Mouse (Mus musculus): ENCODE results near the gene Bgn. TPM values are rescaled to one million over a fixed set of nuclear protein-coding genes. Genes with fewer than 3 reads are reported as not detected.
A peak's percentile ranks its signal among the peaks of the same experiment; 100 is the strongest.

Gene Bgn
- total RNA-seq (2014; rRNA removed) (24.8 and 39.7 TPM in 2 replicates), polyA plus RNA-seq (2015; fragmentation: Nextera tagmentation; extraction: Ambion mirVana) (17.7 and 18.3 TPM in 2 replicates)

GRCm38 (mm10) chrX:73483484-73483810 is at the start of gene Bgn:
Gene Bgn (plus strand): TSS chrX:73483602.
- ATAC-seq (no peak), DNase-seq (no peak)
- H3K27ac ChIP-seq (ENCODE audit: low read depth, low read length) = no peak within 1 kb of the TSS
- H3K4me2 ChIP-seq (ENCODE audit: low read depth) = 0 out of 2 replicates have a peak within 1 kb of the TSS, but pooled peaks have one; percentile 15
- H3K9me3 ChIP-seq (ENCODE audit: low read length) = no peaks in the 10 kb centered on the region
- H3K36me3 ChIP-seq (ENCODE audit: insufficient read depth) = no peaks in the 10 kb centered on the region
- no peaks in the 10 kb centered on the region for H3K27me3 ChIP-seq (ENCODE audit: insufficient read depth, low read length)
- H3K4me1 ChIP-seq (ENCODE audit: insufficient read depth) = no peaks in the 10 kb centered on the region
- no peak within 1 kb of the TSS for H3K9ac ChIP-seq
- no peak for TF ChIP-seq CTCF (IDR thresholded peaks at IDR 0.05; ENCODE audit: low read depth)
- WGBS = 26% methylated on average over 14 of the region's 14 CpGs
- no peak within 1 kb of the TSS for H3K4me3 ChIP-seq (ENCODE audit: low read depth, low read length)

GRCm38 (mm10) chrX:73435252-73435651 is 48.1 kb upstream of the Bgn start, which contains the start of gene Trex2:
Gene Trex2 (minus strand): TSS chrX:73435344.
- Histone ChIP-seq H3K4me2 (ENCODE audit: low read depth) (no peak within 1 kb of the TSS), H3K27ac (ENCODE audit: low read depth, low read length) (no peak within 1 kb of the TSS), H3K9ac (no peak within 1 kb of the TSS), H3K9me3 (ENCODE audit: low read length) (no peaks in the 10 kb centered on the region), H3K4me1 (ENCODE audit: insufficient read depth) (no peaks in the 10 kb centered on the region), H3K4me3 (ENCODE audit: low read depth, low read length) (no peak within 1 kb of the TSS), H3K27me3 (ENCODE audit: insufficient read depth, low read length) (no peaks in the 10 kb centered on the region), H3K36me3 (ENCODE audit: insufficient read depth) (no peaks in the 10 kb centered on the region)
- DNase-seq (no peak), ATAC-seq (no peak)
- no peak for TF ChIP-seq CTCF (IDR thresholded peaks at IDR 0.05; ENCODE audit: low read depth)
- 80% methylated on average over 11 of the region's 11 CpGs for WGBS

- H3K27ac ChIP-seq (ENCODE audit: low read depth, low read length) = no peak overlapping the region
- ATAC-seq (no peak), DNase-seq (no peak)
- WGBS = 63% methylated on average over 2 of the region's 2 CpGs
- H3K27me3 ChIP-seq (ENCODE audit: insufficient read depth, low read length) = no peaks in the 10 kb centered on the region
- 0 out of 2 replicates have a peak, but pooled peaks cover 4% of the 10 kb centered on the region for H3K36me3 ChIP-seq (ENCODE audit: insufficient read depth)
- no peaks in the 10 kb centered on the region for H3K4me1 ChIP-seq (ENCODE audit: insufficient read depth)
- no peaks in the 10 kb centered on the region for H3K9me3 ChIP-seq (ENCODE audit: low read length)
- no peak overlapping the region for H3K4me3 ChIP-seq (ENCODE audit: low read depth, low read length)
- no peak overlapping the region for H3K4me2 ChIP-seq (ENCODE audit: low read depth)
- no peak overlapping the region for H3K9ac ChIP-seq
- TF ChIP-seq CTCF (IDR thresholded peaks at IDR 0.05; ENCODE audit: low read depth) = no peak
Observed at GRCm38 (mm10) chrX:73441428-73441827, 42.0 kb upstream of the Bgn start.

- no peak overlapping the region for H3K4me2 ChIP-seq (ENCODE audit: low read depth)
- peak; percentile 79; the same call in 1 of the 2 replicates for ATAC-seq
- 23% methylated on average over 2 of the region's 2 CpGs for WGBS
Observed at GRCm38 (mm10) chrX:73451949-73452348, 31.5 kb upstream of the Bgn start.

GRCm38 (mm10) chrX:73458877-73459392 is 24.5 kb upstream of the Bgn start, which contains the start of gene Haus7:
Gene Haus7 (minus strand): TSS chrX:73459044.
- H3K27me3 ChIP-seq (ENCODE audit: insufficient read depth, low read length) = no peaks in the 10 kb centered on the region
- peak within 1 kb of the TSS; percentile 55 for H3K4me2 ChIP-seq (ENCODE audit: low read depth)
- no peaks in the 10 kb centered on the region for H3K36me3 ChIP-seq (ENCODE audit: insufficient read depth)
- peak; percentile 59 for TF ChIP-seq CTCF (IDR thresholded peaks at IDR 0.05; ENCODE audit: low read depth)
- ATAC-seq (peak; percentile 100), DNase-seq (peak; percentile 94)
- H3K4me1 ChIP-seq (ENCODE audit: insufficient read depth) = no peaks in the 10 kb centered on the region
- peak within 1 kb of the TSS; percentile 46; the same call in 1 of the 2 replicates for H3K9ac ChIP-seq
- no peaks in the 10 kb centered on the region for H3K9me3 ChIP-seq (ENCODE audit: low read length)
- peak within 1 kb of the TSS; percentile 46 for H3K4me3 ChIP-seq (ENCODE audit: low read depth, low read length)
- WGBS = 31% methylated on average over 26 of the region's 26 CpGs
- no peak within 1 kb of the TSS for H3K27ac ChIP-seq (ENCODE audit: low read depth, low read length)

More at GRCm38 (mm10) chrX:73451949-73452348, 31.5 kb upstream of the Bgn start:
- Histone ChIP-seq H3K27ac (ENCODE audit: low read depth, low read length) (no peak overlapping the region), H3K9me3 (ENCODE audit: low read length) (no peaks in the 10 kb centered on the region), H3K4me1 (ENCODE audit: insufficient read depth) (no peaks in the 10 kb centered on the region), H3K27me3 (ENCODE audit: insufficient read depth, low read length) (no peaks in the 10 kb centered on the region), H3K9ac (no peak overlapping the region), H3K4me3 (ENCODE audit: low read depth, low read length) (no peak overlapping the region), H3K36me3 (ENCODE audit: insufficient read depth) (no peaks in the 10 kb centered on the region)
- peak; percentile 75 for TF ChIP-seq CTCF (IDR thresholded peaks at IDR 0.05; ENCODE audit: low read depth)
- peak; percentile 65 for DNase-seq

GRCm38 (mm10) chrX:73460792-73461191 is 22.6 kb upstream of the Bgn start:
- Histone ChIP-seq H3K27ac (ENCODE audit: low read depth, low read length) (no peak overlapping the region), H3K36me3 (ENCODE audit: insufficient read depth) (no peaks in the 10 kb centered on the region), H3K4me2 (ENCODE audit: low read depth) (no peak overlapping the region), H3K9ac (no peak overlapping the region), H3K4me1 (ENCODE audit: insufficient read depth) (no peaks in the 10 kb centered on the region), H3K27me3 (ENCODE audit: insufficient read depth, low read length) (no peaks in the 10 kb centered on the region), H3K9me3 (ENCODE audit: low read length) (no peaks in the 10 kb centered on the region), H3K4me3 (ENCODE audit: low read depth, low read length) (no peak overlapping the region)
- no peak for TF ChIP-seq CTCF (IDR thresholded peaks at IDR 0.05; ENCODE audit: low read depth)
- no peak for DNase-seq
- 79% methylated on average over 4 of the region's 4 CpGs for WGBS
- no peak for ATAC-seq

- Histone ChIP-seq H3K36me3 (ENCODE audit: insufficient read depth) (no peaks in the 10 kb centered on the region), H3K9me3 (ENCODE audit: low read length) (no peaks in the 10 kb centered on the region), H3K9ac (no peak overlapping the region), H3K27ac (ENCODE audit: low read depth, low read length) (no peak overlapping the region), H3K4me2 (ENCODE audit: low read depth) (no peak overlapping the region), H3K4me3 (ENCODE audit: low read depth, low read length) (no peak overlapping the region), H3K4me1 (ENCODE audit: insufficient read depth) (no peaks in the 10 kb centered on the region), H3K27me3 (ENCODE audit: insufficient read depth, low read length) (no peaks in the 10 kb centered on the region)
- WGBS = 65% methylated on average over 9 of the region's 9 CpGs
- DNase-seq (peak; percentile 20), ATAC-seq (peak; percentile 88)
- no peak for TF ChIP-seq CTCF (IDR thresholded peaks at IDR 0.05; ENCODE audit: low read depth)
Observed at GRCm38 (mm10) chrX:73465483-73466186, 17.8 kb upstream of the Bgn start.
